Mouse (Mus musculus) CD4-positive, CD25-positive, alpha-beta regulatory T cell, adult 2 months (primary cell): ENCODE measurements around the gene Smtnl2.
A peak's percentile ranks its signal among the peaks of the same experiment; 100 is the strongest.
"Not testable (repeated sequence)": the region's sequence is repeated elsewhere in the genome, so short reads cannot be mapped to it uniquely, and the experiment has no call there.

ENCODE experiments used
- DNase-seq: peaks from one replicate; pipeline ENCODE4 v3.0.0-alpha.2; 2012; ENCODE audit warnings: low read depth, low spot score

The Smtnl2 gene

DNA sequence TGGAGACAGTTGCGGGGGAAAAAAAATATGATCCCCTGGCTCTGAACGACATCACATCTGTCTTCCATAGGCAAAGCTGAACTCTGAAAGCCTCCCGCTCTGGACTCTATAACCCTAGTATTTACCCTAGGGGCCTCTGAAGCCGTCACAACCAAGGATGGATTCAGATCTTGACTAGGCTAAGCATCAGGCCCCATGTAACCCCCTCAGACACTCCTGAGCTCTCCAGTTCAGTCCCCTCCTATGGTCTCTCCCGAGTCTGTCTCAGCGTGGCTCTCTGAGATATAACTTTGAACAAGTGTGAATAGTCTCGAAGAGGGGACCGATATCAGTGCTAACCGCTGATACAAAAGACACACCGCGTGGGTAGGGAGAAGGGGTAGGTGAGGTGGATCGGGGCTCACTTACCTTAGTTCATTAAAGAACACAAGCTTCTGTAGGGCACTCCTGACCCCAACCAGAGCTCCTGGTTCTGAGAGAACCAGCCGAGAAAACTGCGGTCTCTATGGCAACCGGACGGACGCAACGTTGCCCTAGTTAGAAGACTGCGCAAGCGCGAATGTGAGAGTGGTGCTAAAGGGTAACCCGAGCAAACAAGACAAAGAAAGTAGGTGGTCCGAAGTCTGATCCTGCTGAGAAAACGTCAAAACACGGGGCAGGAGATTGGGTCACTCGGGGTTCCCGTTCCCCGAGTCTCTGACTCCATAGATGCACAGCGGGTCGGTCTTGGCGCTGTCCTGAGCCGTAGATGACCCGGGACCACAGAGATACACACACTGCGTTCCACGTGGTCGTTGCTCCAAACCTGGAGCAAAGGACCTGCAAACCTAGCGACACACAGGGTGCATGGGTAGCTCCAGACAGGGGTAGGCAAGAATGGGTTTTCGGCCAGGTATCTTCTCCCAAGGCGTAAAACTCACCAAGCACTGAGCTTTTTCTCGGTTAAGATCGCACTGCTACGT is 49.8 kb downstream of the Smtnl2 start:
- DNase-seq: peak; percentile 39

DNA sequence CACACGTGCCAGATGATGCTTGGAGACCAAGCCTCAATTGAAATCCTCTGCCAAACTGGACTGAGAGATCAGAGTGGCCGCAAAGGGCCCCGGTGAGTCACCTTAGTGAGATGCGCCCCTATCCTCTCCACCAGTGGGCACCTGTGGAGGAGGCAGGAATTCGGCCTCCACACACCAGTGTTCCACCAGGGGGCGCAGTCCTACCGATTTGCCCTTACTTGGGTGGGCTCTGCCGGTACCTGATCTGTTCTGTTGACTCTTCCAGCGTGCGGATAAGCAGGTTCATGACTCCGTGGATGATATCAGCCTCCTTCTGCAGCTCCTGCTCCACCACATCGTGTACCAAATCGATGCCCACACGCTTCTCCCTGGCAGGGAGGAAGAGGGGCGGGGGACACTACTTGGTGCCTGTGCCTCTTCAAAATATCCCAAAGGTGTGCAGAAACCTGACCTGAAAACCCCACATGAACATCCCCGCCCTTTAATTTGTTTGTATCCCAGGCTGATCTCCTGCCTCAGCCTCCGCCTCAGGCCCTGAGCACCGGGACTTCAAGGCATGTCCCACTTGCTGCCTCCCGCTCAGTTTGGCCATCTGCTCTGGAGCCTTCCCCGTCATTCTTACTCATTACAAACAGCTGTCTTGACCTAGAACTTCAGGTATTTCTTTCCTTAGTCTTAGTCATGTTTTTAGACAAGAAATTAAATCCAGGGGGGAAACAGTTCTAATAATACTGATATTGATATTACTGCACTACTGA is 56.4 kb downstream of the Smtnl2 start:
- peak; percentile 73 for DNase-seq

DNA sequence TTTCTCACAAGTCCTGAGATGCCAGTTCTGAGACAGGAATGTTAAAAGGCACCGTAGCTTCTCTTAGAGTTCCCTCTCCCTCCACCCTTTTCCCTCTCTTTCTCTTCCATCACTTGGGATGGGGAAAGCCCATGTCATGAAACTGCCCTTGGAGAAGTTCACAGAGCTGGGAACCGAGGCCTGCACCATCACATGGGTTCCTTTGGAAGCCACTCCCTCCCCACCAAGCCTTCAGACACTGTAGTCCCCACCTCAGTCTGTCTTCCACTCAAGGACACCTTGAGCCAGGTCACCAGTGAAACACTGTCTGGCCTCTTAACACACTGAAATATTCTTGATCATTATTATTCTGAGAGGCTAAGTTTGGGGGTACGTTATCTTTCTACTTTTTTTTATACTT is 58.3 kb downstream of the Smtnl2 start:
- DNase-seq: no peak

GRCm38 (mm10) chr11:72352272-72352671 is 59.2 kb downstream of the Smtnl2 start:
- no peak for DNase-seq

DNA sequence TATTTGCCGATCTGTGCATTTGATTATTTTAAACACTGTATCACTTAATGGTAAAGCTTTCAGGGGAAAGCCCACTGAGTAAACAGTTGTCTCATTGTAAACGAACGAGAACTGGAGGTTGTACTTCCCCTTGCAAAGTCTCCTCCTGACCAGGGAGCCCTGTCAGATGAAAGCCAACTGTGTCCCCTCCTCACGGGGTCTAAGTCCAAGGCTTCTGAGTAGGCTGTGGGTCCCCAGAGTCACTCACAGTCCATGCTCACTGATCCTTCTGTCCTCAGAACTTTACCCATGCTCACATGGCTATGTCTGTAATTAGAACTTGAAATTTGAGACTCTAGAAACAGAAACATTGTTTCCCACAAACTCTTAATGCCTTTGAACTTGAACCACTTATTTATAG is 61.9 kb downstream of the Smtnl2 start:
- no peak for DNase-seq

- no peak for DNase-seq
Observed at GRCm38 (mm10) chr11:72349016-72349415, 62.5 kb downstream of the Smtnl2 start.

GRCm38 (mm10) chr11:72348563-72348962 is 63.0 kb downstream of the Smtnl2 start:
- DNase-seq: no peak

- DNase-seq: no peak
Observed at GRCm38 (mm10) chr11:72344486-72344885, 67.0 kb downstream of the Smtnl2 start.

DNA sequence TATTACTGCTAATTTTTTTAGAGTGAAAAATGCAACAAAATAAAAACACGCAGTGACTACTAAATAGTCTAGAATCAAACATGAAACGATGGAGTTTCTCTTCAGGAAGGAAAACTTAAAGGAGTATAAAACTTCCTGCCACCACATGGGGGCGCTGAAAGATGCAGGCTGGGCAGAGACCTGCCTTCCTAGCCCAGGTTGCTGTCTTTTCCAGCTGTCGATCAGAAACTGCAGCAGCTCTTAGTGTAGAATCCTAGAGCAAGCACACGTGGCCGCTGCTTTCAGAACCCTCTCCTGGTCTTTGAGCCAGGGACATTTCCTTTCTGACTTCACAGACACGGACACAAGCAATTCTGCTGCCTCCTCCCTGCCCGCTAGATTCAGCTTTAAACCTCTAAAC is 67.6 kb downstream of the Smtnl2 start:
- peak; percentile 55 for DNase-seq

DNA sequence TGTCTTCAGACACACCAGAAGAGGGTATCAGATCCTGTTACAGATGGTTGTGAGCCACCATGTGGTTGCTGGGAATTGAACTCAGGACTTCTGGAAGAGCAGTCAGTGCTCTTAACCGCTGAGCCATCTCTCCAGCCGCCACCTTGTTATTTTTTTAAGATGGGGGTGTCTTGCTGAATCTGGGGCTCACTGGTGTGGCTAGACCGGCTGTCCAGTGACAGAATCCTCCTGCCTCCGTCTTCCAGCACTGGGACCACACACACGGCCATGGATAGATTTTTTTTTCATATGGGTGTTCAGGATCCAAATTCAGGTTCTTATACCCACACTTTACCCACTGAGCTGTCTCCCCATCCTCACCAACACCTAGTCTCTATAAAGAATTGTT is 68.3 kb downstream of the Smtnl2 start:
- DNase-seq: not testable (repeated sequence)

GRCm38 (mm10) chr11:72342549-72343237 is 68.8 kb downstream of the Smtnl2 start:
- DNase-seq: peak; percentile 57

GRCm38 (mm10) chr11:72339716-72340115 is 71.8 kb downstream of the Smtnl2 start:
- DNase-seq: no peak
